Mouse (Mus musculus): Measurements from ENCODE around the gene Angptl1. TPM values are rescaled to one million over a fixed set of nuclear protein-coding genes. Genes with fewer than 3 reads are reported as not detected.

The Angptl1 gene
- total RNA-seq, 2 experiments from 2014 or later = 7.4 to 15.8 TPM

DNA sequence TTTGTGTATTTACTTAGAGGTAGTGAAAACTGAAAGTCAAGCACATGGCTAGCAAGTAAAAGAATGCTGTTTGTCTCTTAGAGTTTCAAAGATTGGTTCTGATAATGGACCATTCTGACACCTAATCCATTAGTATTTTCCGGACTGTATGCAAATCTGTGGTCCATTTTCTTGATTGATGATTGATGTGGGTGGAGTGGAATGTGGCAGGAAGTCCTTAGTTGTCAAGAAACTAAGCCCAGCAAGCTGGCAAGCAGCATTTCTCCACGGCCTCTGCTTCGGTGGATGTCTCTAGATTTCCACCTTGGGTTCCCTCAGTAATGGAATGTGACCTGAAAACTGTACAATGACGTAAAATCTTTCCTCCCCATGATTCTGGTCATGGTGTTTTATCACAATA lies 32.3 kb downstream of the Angptl1 start:
- no peak for DNase-seq

- DNase-seq = no peak
Measured at GRCm38 (mm10) chr1:156884782-156885181, 46.4 kb downstream of the Angptl1 start.

GRCm38 (mm10) chr1:156885879-156886278 lies 47.5 kb downstream of the Angptl1 start:
- DNase-seq = no peak

- no peak for DNase-seq
Measured at GRCm38 (mm10) chr1:156888830-156889229, 50.5 kb downstream of the Angptl1 start.

DNA sequence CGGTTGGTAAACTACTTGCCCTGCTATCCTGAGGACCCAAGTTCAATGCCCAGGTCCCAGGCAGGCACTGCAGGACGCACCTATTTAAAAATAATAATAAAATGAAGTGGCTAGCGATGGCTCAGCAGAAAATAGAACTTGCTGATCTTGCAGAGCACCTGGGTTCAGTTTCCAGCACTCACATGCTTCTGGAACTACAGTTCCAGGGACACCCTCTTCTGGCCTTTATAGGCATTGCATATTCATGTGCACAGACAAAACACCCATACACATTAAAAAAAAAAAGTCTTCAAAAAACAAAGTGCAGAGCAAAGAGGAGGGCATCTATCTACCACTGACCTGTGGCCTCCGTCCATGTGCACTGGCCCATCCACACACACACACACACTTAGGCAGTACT lies 53.2 kb downstream of the Angptl1 start:
- no peak for DNase-seq

DNA sequence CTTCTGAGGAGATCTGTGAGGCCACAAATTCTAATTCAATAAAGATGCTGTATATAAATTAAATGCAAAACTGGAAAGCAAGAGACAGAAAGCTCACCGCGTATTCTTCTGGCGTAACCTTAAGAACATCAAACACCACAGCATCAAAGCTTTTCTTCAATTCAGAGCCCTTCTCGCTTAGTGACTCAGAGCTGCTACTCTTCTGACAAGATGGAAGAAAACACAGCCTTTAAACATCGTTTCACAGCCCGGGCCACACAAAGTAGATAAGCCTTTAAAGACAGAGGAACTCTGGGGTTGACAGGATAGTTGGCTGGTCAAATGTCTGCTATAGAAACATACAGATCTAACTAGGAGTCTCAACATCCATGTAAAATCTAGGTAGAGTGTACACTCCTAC lies 63.3 kb downstream of the Angptl1 start:
- DNase-seq = no peak

- no peak for DNase-seq
Measured at GRCm38 (mm10) chr1:156903899-156904298, 65.5 kb downstream of the Angptl1 start.

GRCm38 (mm10) chr1:156905660-156906059 lies 67.3 kb downstream of the Angptl1 start:
- DNase-seq = no peak

- DNase-seq = no peak
Measured at GRCm38 (mm10) chr1:156909265-156909664, 70.9 kb downstream of the Angptl1 start.

- no peak for DNase-seq
Measured at GRCm38 (mm10) chr1:156909866-156910265, 71.5 kb downstream of the Angptl1 start.

Other genes with a start within 250 kb of the Angptl1 start
- 1 to 10 TPM; 4.3 to 6.7 TPM for gene Tor3a, start 164.2 kb upstream of the Angptl1 start, total RNA-seq (2021)
- gene Fam20b, start 119.5 kb upstream of the Angptl1 start, total RNA-seq (2021) = 10 to 100 TPM; 29.0 to 30.2 TPM
- 1 to 10 TPM; 1.6 to 1.9 TPM for gene Ralgps2, start 101.1 kb downstream of the Angptl1 start, total RNA-seq (2021)

All from gastrocnemius, postnatal 25 days (tissue).